Mouse (Mus musculus) sigmoid colon, adult 10 weeks (tissue): ENCODE measurements around the gene Gm13762. TPM values are rescaled to one million over a fixed set of nuclear protein-coding genes. Genes with fewer than 3 reads are reported as not detected.

ENCODE experiments used
- polyA plus RNA-seq: library from polyadenylated mRNA; stranded (reverse); fragments of 350-450 nt; fragmentation: Illumina TruSeq; extraction: RNeasy Lipid Tissue Mini Kit (QIAGEN cat#74804); gene quantifications from one replicate; pipeline ENCODE4 v1.2.3, GENCODE M21; 2014; ENCODE audit warnings: low read depth, low replicate concordance

Gm13762 gene
- polyA plus RNA-seq = not detected

DNA sequence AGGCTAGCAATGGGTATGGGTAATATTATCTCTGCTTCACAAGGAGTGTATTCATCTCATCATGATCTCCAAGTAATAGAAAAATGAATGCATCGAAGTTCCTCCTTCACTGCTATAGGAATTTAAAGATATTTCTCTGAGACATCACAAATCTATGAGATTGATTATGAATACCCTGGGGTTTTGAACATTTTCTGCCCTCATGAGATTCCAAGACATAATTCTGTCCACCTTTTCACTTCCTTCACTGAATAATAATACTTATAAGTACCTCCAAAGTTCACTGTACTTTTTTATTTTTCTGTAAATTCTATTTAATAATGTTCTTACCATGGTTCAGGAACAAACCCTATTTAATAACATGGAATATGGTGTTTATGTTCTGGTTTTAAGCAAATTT is at the start of gene Gm13762:
TSS of gene Gm13762 (minus strand) at position 101 of the 400 bp plus-strand sequence.

DNA sequence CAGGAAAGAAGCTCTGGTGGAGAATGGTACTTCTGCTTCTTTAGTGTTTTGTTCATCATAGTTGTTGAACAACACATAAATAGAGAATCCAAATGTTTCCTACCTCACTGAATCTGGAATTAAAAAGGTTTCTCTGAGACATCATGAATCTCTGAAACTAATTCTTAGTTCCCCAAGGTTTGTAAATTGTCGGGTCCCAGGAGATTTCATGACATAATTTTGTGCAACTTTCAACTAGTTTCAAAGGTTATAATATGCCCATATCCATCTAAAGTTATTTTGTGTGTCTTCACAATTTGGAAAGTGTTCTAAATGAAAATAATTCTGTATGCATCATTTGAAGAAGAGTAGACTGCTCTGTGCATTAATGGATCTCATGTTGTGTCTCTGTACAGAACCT is 38.2 kb upstream of the Gm13762 start, which contains the start of gene Olfr1216:
TSS of gene Olfr1216 (minus strand) at position 101 of the 400 bp plus-strand sequence.

DNA sequence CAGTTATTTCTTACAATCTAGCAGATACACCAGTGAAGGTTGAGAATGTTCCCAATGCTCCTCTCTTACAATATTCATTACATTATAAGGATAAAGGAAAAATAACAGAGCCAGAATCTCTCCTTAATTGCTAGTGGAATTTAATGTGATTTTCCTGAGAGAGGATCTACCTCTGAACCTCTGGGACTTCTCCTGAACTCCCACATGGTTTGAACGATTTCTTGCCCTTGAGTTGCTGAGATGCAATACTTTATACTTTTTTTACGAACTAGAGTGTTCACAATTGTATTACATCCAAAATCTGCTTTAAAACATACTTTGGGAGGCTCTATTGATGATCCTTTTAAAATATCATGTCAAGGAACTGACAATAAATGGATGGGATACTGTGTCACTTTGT is 26.8 kb upstream of the Gm13762 start, which contains the start of gene Olfr1215:
TSS of gene Olfr1215 (minus strand) at position 101 of the 400 bp plus-strand sequence.

DNA sequence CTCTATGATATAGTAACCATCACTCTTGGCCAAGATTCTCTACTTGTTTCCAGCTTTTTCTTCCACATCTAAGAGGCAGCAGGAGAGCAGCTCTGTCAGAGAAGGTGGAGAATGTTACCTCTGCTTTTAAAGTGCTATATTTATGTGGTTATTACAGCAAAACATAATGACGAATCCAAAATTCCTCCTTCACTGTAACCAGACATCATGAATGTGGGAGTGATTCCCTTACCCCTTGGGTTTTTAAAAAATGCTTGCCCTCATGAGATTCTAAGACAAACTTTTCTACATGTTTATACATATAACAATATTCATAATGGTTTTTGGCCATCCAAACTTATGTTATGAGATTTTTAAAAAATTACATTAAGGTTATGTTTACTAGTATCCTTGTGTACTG is 12.5 kb upstream of the Gm13762 start, which contains the start of gene Olfr1214:
TSS of gene Olfr1214 (minus strand) at position 101 of the 400 bp plus-strand sequence.

DNA sequence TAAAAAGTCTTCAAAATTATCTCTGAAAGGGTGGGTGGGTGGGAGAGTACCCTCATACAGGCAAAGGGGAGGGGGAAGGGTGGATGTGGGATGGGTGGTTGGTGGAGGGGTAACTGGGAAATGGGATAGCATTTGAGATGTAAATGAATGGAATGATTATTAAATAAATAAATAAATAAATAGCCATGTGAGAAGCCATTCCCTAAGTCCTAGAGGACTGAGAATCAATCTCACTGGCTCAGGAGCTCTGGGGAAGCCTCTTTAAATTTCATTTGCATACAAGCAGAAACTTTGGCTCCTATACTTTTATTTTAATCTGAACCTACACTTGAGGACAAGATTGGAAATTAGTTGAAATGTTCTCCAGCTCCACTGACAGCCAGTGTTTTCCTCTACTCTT is 26.4 kb downstream of the Gm13762 start, which contains the start of gene Olfr1212:
TSS of gene Olfr1212 (plus strand) at position 301 of the 400 bp plus-strand sequence.

DNA sequence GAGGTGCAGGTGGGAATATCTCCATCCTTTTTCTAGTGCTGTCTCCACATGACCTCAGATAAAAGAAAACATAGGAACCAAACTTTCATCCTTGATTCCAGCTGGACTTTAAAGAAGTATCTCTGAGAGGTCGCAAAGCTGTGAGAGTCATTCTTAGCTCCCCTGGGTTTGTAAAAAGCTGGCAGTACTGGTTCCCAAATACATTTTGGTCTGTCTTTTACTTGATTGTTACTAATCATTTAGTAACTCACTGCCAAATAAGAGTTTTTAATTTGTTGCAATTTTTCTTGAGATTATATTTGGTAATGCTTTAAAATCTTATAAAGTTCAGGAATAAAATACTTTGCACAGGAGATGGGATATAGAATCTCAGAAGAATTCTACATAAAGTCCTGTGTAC is 42.1 kb downstream of the Gm13762 start, which contains the start of gene Olfr1211:
TSS of gene Olfr1211 (minus strand) at position 101 of the 400 bp plus-strand sequence.

Other genes with a start within 250 kb of the Gm13762 start
- gene Olfr1197, start 247.9 kb downstream of the Gm13762 start, polyA plus RNA-seq = not detected
- not detected for gene Olfr1198, start 228.9 kb downstream of the Gm13762 start, polyA plus RNA-seq
- not detected for gene Olfr1199, start 219.8 kb downstream of the Gm13762 start, polyA plus RNA-seq
- not detected for gene Olfr1200, start 209.8 kb downstream of the Gm13762 start, polyA plus RNA-seq
- gene Olfr1201, start 187.2 kb downstream of the Gm13762 start, polyA plus RNA-seq = not detected
- not detected for gene Olfr1202, start 165.8 kb downstream of the Gm13762 start, polyA plus RNA-seq
- not detected for gene Olfr1205, start 150.5 kb downstream of the Gm13762 start, polyA plus RNA-seq
- not detected for gene Olfr1204, start 131.0 kb downstream of the Gm13762 start, polyA plus RNA-seq
- not detected for gene Olfr1206, start 117.0 kb downstream of the Gm13762 start, polyA plus RNA-seq
- not detected for gene Olfr1208, start 78.0 kb downstream of the Gm13762 start, polyA plus RNA-seq
- not detected for gene Olfr1209, start 65.1 kb downstream of the Gm13762 start, polyA plus RNA-seq
- not detected for gene Olfr1211, start 42.2 kb downstream of the Gm13762 start, polyA plus RNA-seq
- not detected for gene Olfr1212, start 26.3 kb downstream of the Gm13762 start, polyA plus RNA-seq
- gene Olfr1214, start 12.4 kb upstream of the Gm13762 start, polyA plus RNA-seq = not detected
- gene Olfr1215, start 26.7 kb upstream of the Gm13762 start, polyA plus RNA-seq = not detected
- not detected for gene Olfr1216, start 38.1 kb upstream of the Gm13762 start, polyA plus RNA-seq
- not detected for gene Olfr1217, start 51.8 kb upstream of the Gm13762 start, polyA plus RNA-seq
- gene Olfr1218, start 80.9 kb upstream of the Gm13762 start, polyA plus RNA-seq = not detected
- not detected for gene Olfr1219, start 103.2 kb upstream of the Gm13762 start, polyA plus RNA-seq
- gene Olfr1220, start 126.6 kb upstream of the Gm13762 start, polyA plus RNA-seq = not detected
- not detected for gene Olfr1221, start 137.0 kb upstream of the Gm13762 start, polyA plus RNA-seq
- gene Olfr1222, start 152.8 kb upstream of the Gm13762 start, polyA plus RNA-seq = not detected
- not detected for gene Olfr1223, start 171.3 kb upstream of the Gm13762 start, polyA plus RNA-seq
- gene Olfr1224-ps1, start 183.8 kb upstream of the Gm13762 start, polyA plus RNA-seq = not detected
- gene Olfr1225, start 194.4 kb upstream of the Gm13762 start, polyA plus RNA-seq = not detected
- 0.09 TPM for gene Olfr1226, start 219.8 kb upstream of the Gm13762 start, polyA plus RNA-seq